Mouse (Mus musculus) kidney, adult 8-10 months (tissue): ENCODE results near the gene Dgkg.
A peak's percentile ranks its signal among the peaks of the same experiment; 100 is the strongest.

Experiments used
- DNase-seq, 2 experiments: peaks; one replicate each; pipeline ENCODE4 v3.0.0; 2022

The Dgkg gene

DNA sequence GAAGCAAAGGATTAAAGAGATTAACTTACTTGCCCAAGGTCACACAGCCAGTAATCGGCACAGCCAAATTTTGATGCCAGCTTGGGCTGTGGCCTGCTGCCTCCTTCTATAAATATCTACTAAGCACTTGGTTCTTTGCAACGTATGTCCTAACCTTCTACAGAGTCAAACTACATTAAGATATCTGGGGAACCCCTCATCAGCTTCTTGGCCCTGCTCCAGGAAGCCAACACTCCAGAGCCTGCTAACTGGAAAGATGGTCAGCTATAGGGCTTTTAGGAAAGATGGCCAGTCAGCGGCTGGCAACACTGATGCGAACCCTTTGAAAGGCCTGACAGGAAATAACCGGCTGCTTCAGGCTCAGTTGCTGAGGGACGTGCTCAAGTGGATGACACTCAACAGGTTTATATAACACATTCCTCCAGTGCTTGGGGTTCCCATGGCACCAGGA is 114.3 kb downstream of the Dgkg start:
- DNase-seq, result no peak

DNA sequence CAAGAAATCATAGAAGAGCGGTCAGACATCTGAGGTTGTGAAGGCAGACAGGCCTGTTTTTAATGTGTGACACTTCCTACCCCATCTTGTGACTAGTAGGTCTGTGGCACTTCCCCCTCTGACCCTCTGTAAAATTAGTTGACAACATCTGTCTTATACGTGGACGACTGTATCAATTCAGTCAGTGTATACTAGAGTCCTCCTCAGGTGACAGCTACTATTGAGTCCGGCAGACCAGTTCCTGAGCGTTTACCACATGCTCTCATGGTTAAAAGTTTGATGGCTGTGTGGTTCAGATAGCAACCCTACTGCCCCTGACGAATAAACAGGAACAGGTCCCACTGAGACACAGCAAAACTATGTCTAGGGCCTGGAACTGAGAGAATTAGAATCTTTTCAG is 117.7 kb downstream of the Dgkg start:
- DNase-seq, result no peak

DNA sequence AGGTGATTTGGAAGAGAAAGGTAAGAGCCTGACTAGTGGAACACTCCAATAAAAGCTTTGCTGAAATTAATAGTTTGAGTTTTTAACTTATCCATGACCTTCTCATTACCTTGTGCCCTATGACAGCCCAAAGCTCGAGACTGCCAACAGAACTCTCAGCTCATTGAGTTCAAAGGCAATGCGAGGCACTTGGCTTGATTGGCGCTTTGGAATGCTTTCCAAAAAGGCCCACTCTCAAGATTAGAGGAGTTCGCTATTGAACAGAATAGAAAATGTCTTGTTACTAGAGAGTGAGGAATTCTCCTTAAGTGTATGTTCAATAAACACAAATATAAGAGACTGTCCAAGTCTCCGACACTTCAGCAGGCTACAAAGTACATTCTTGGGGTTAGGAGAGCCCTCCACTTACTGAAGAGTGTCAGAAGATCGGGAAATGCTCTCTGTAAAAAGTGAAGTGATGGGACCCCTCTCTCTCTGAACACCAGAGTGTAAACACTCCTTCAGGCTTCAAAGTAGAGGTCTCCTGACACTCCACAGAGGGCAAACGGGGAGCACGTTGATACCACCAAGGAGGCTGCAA is 120.3 kb downstream of the Dgkg start:
- DNase-seq, result no peak

DNA sequence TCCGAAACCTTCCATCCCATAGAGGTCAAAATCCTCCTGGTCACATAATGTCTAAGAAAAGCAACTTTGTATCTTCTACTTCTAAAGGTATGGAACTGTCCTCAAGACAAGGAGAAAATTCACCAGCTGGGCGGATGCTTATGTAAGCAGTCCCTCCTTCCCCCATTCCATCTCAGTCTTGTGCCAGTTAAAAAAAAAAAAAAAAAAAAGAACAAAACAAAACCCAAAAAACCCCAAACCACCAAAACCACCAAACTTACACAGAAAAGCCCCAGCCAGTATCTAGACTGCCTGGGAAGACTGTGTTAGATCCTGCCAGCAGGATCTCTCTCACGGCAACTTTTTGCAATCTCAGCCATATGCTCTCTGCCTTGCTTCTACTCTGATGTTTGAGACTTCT is 123.9 kb downstream of the Dgkg start:
- DNase-seq, result no peak

DNA sequence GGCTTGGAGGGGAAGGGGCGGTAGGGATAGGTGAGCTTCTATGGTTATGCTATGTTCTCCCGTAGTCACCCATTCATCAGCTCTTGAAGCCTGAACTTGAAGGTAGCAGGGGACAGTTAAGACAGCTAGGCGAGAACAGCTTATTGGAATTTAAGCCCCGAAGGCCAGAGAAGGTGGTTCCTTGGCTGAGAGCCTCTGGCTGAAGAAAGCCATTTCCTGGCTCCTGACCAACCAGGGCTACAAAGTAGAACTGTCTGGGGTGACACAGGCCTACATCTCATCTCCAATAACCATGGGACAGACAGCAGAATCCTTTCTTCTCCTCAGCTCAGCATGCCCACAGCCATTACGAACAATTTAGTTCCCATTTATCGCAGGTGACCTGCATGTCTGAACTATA is 125.2 kb downstream of the Dgkg start:
- peak; percentile 47 to 53 for DNase-seq

DNA sequence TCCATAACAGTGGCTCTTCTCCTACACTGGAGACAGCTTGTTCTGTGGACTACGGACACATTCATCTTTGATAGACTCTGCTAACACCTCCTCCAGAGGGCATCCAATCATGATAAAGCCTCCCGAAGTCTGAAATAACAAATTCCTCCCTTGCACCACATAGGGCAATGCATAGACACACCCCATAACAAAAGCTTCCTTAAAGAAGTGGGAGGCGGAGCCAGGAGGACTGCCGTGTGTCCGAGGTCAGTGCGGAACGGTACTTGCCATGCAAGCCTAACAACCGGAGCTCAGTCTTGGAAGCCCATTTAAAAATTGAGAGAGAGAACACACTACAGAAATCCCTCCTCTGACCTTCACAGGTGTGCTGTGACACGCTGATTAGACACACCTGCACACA is 126.0 kb downstream of the Dgkg start:
- no peak for DNase-seq

DNA sequence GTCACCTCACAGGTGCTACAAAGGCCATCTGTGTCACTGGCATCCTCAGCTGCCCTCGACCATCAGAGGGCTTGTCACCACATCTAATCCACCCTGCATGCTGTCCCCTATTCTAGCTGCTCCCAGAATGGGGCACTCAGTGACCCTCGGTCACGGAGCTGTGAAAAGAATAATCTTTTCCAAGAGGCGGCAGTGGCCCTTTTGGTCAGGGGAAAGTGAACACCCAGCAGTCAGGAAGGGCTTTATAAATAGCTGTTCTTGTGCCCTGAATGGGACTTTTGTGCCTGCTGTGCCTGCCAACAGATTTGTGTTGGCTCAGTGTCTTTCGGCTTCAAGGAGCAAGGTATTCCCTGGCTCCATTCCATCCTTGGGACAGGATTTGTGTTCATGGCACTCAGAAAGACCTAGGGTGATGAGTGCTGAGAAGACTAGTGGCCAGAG is 129.5 kb downstream of the Dgkg start:
- peak; percentile 46 to 64 for DNase-seq

DNA sequence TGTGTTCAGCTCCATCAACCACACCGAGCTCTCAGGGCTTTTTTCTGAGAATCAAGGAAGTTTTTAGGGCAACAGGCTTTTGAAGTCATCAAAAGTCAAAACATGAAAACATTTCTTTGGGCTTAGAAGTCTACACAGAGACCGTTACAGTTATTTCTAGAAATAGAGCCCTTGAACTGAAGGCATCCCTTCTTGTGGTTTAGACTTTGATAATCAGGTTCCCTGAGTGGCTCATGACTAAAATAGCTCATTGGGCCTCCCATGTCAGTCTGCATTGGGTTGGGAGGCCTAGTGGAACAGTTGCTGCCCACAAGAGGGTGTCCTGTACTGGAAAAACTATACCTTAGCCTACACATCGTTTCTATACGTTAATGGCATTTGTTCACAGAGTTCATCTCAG is 130.6 kb downstream of the Dgkg start:
- DNase-seq, result no peak

DNA sequence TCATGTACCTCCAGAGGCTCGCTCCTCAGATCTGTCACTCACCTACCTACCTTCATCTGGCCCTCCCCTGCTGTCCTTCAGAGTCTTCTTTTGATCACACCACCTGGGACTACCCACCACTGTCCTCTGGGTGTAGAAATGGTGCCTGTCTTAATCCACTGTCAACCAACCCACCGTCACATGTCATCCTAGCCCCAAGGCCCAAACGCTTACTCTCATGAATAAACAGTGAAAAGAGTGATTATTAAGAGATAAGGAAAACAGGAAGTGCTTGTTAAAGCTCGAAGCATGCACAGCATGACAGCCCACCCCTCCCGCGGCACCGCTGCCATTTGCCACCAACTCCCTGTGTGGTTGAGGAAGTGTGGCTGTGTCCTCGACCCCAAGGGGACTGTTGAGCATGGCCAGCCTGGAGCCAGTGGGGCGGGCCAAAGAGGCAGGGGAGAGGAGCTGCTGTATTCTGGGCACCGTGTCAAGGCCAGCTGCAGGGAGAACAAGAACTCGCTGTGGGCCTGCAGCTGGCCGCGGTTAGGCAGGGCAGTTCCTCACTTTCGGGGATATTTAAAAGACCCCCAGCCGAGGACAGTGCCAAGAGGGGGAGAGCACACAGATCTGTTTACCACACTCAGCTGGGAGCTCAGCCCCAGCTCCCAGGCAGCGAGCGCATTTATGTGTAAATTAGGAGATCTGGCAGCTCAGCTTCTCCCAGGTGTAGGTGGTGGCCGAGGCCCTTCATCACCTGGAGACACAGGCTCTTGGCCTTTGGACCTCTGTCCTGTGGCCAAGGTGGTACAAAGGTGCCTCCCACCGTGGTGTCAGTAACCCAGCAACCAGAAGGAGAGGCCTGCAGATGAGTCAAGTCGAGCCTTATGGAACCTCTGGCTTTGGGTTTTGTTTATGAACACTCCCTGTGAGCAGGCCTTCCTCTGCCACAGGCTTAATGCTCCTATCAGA is 139.3 kb downstream of the Dgkg start:
- peak; percentile 51 to 59 for DNase-seq

DNA sequence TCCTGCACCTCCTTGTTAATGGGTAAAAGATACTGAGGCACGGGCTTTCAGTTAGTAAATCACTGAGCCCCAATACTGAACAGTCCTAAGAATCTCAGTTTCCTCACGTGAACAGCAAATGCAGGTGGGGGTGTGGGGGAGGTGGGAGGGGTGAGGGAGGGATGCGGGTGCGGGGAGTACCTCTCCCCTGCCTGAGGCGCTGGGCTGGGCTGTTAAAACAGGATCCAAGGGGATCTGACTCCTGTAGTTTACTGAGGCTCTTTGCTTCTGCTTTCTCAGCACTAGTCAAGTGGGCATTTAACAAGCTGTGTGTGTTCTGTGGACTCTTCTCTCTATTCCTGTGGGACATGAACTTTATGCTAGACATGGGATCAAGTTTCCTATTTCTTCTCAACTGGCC is 141.5 kb downstream of the Dgkg start:
- DNase-seq, result no peak

DNA sequence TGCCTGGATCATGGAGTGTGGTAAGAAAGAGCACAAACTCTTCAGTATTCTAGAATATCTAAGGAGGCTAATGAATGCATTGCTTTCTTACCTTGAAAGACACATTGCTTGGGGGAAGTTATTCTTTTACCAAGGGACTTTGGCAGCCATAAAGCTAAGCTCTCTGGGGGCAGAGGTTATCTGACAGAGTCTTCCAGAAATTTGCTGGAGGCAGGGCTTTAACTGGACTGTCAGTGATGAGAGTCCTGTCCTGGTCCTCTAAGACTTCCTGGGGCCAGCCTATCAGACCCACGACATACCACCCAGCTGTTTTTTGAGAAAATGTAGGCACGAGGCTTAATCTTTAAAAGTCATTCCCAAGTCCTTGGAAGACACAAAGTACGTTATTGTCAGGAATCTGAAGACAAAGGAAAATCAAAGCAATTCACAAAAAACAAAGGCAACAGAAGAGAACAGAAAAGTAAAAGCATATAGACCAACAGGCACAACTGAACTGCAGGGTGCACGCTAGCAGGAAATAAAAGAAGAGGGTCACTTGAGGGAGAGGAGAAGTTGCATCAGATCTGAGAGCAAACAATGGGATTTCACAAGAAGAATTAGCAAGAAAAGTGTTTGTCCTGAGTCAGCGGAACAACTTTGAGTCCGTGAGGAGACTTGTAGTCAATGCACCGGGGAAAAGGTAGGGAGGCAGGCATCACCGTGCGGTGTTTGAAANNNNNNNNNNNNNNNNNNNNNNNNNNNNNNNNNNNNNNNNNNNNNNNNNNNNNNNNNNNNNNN is 146.0 kb downstream of the Dgkg start:
- DNase-seq, result peak in 1 of 2 experiments; percentile 34

DNA sequence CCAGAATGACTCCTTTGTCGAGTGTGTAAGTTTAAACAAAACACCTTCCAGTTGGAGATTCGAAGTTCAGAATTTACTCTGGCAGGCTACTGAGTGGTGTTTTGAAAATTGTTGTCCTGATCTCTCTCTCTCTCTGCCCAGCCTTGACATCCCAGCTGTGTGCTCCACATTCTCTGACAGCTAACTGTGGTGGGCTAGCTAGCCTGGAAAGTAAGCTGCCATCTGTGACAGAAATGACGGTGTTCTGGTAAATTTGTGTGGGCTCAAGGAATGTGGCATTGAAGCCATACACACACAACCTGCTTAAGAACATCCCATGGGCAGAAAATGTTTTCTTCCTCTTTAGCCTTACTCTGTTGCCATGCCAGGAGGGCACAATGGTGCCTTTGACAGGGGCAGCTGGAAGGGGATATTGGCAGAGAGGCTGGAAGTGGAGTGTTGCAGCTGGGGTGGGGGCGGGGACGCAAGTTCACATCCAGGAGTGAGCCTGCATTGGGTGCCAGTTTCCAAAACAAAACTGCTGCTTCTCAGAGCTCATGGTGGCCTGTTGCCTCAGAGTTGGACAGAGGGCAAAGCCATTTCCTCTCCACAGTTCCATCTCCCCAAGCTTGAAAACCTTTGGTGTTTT is 148.0 kb downstream of the Dgkg start:
- DNase-seq, result no peak

DNA sequence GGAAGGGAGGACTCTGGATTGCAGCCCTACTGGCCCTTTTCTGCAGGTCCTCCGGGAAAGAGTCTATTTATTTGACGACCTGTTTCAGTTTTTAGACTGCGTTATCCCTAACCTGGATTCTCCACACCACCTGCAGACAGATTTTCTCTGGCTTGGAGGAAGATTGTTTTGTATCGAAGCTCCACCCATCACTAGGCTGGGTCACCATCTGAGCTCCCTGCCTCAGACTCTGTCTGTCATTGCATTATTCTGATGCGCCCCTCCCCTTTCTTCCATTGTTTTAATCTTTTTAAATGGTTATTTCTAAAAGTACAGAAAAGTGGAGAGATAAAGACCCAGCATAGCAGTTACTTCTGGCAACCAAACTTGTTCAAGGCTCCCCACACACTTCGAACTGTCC is 151.4 kb downstream of the Dgkg start:
- no peak for DNase-seq

DNA sequence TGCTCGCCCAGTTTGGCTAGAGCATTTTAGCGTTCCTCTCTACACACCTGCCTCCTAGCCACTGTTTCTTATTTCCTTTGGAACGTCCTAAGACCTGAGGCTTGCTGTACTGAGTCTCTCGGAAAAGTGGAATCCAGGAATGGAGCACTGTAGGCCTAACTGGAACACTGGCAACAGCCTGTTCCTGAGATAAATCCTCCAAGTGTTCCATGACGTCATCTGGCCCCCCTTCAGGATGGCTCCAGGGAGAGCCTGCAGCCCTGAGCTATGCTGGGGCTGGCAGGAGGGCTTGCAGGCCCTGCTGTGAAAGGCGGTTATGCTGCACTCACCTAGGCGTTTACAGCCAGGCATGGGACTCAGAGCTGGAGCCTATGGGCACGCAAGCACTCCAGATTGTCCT is 152.2 kb downstream of the Dgkg start:
- DNase-seq, result no peak

DNA sequence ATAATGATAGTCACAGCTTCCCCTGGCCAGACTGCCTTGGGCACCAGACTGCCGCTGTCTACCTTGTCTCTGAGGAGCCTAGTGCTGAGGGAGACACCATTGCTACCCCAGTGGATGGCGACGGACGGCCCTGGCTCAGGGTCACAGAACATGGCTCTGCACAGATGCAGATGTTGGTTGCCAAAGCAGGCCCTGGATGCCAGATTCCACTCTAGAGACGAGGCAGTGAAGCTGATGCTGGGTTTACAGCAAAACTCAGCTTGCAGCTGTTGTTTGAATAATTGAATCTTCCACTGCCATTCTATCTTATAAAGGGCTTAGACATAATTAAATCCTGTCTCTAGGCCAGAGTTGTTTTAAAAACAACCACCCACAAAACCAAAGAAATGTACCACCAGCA is 153.0 kb downstream of the Dgkg start:
- DNase-seq, result no peak

DNA sequence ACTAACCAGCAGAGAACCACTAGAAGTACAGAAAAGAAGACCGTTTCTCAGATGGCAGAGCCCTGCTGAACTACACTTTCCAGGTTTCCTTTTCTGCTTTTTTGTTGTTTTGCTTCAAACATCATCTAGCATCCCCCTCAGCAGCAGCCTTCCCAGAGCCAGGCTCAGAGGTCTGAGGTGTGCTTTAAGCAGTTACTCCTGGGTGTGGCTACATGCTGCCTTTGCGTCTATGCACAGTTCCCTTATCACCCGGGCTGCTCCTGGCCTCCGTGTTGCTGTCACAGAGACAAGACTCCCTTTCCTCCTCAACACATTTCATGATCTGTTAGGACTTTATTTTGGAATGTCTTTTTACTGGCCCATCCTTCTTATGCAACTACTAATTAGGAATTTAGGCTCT is 153.6 kb downstream of the Dgkg start:
- DNase-seq, result no peak

DNA sequence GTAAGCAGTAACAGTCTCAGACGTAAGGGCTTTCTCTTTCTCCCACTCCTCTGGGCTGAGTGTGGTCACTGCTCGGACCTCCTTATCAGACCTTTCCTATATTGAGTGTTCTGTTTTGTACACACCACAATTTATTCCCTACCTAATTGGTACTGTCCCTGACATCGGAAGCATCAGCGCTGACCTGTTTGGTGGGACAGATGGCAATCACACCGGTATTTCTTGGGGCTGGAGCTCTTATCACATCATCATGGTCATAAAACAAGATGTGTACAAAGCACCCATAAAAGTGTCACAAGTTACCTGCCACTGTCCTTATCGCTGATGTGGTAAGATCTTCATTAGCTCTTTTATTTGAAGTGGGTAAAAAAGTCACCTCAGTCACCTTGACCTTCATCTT is 155.2 kb downstream of the Dgkg start:
- DNase-seq, result no peak

DNA sequence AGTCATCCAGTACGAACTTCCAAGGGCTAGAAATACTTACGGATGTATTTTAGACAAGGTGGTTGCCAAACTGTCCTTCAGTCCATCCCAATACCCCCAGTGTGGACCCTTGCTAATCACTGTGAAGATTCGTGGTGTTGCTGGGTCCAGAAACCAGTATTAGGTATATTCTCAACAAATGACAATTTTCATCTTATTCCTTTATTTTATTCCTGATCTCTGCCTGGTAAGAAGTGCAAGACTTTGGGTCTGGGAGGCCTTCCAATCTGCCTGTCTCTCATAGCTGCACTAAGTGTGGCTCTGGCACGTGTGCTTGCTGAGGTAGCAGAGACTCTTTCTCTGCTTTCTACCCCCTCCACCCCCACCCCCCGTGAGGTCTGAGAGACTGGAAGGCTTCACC is 156.5 kb downstream of the Dgkg start:
- no peak for DNase-seq

DNA sequence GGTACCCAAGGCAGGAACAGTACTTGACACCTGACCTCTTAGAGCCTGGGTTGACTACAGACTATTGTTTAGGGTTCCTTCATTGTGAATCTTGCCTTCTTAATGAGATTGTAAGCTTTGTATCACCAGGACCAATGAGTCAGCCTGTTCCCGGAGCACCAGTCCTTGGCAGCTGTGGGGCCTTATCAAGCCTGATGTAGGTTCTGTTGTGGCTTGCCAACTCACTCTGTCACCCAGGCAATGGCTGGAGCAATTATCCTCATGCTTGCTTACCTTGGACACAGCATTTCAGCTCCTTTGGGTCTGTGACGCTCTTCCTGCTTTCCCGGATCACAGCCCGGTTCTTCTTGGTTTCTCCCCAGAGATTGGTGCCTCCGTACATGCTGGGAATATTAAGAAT is 157.1 kb downstream of the Dgkg start:
- no peak for DNase-seq

DNA sequence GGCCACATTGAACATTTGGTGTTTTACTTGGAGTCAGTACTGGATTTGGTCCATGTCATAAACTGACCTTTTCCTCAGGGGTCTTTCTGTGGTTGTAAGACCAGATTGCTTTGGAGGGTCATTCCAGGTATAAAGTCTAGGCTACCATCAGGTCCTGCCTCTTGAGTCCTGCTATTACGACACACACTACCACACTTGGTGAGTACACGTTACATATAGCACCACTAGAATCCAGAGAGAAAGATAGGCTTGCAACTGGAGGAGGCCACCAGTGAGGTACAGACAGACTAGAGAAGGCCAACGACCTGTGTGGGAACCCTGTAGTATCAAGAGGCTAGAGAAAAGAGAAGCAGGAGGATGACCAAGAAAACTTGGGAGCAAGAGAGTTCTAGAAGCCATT is 157.6 kb downstream of the Dgkg start:
- DNase-seq, result no peak

DNA sequence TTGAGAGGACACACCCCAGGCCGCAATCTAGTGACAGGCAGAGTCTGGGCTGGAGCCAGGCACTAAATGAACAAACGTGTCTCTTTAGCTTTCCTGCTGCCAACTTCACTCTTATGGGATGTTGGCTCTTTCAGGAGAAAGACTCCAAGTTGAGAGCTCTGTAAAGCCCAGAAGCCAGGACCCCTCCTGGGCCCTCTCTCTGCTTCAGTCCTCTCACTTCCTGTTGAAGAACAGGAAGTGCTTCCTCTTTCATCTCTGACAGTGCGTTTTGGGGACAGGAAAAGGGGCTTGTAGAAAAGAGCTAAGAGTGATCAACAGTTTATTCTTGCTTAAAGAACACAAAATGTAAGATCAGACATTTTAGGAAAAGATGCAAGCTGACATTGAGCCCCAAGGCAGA is 159.0 kb downstream of the Dgkg start:
- DNase-seq, result no peak

DNA sequence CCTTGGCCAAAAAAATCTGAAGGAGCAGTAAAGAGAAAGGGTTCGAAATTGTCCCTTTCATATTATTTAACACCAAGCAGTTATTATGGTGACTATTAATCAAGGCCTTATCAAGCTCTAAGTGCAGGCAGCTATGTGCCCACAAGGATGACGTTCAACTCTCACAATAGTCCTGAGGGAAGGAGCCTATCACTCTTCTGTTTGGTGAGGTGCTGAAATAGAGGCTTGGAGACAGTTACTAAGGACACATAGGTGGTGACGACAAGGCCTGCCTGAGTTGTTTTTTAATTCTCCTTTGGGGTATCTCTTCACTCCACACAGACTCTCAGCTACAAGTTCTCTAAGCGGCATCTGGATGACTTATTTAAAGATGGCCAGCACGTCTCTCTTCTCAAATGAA is 161.8 kb downstream of the Dgkg start:
- no peak for DNase-seq

DNA sequence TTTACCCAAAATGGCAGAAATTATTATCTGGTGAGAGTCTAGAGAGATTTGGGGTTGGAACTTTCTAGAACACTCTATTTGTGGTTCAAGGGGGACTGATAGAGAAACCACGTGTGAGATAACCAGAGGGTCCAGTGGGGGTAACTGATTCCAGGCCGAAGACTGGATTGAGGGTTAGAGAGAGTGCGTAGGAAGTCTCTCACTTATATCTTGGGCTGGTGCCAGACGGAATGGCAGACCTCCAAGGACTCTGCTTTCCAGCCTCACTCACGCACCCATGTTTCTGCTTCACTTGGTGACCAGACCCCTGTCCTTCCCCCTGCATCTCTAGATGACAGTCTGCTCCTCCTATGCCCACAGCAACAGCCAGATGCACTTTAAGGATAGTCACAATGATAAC is 162.2 kb downstream of the Dgkg start:
- no peak for DNase-seq
